Mouse (Mus musculus) neutrophil, adult 5-6 weeks (primary cell): ENCODE results near the gene Serpinb3c. TPM values are rescaled to one million over a fixed set of nuclear protein-coding genes. Genes with fewer than 3 reads are reported as not detected.
A peak's percentile ranks its signal among the peaks of the same experiment; 100 is the strongest.
"Not testable (repeated sequence)": the region's sequence is repeated elsewhere in the genome, so short reads cannot be mapped to it uniquely, and the experiment has no call there.

Source experiments
- ATAC-seq: fragments of 151-379, 151-347 bp; 2 replicates; pipeline ENCODE4 v1.8.0; 2017; ENCODE audit warnings: mild to moderate bottlenecking, moderate TSS enrichment; ENCODE audit not compliant: insufficient number of reproducible peaks, poor library complexity, low FRiP score, severe bottlenecking; ENCODE audit errors: extremely low read depth
- total RNA-seq: library from RNA; stranded (forward); fragments of 200-1000 nt; gene quantifications from 2 replicates; pipeline ENCODE4 v1.2.3, GENCODE M21; 2017

Serpinb3c gene
- not detected in 2 replicates for total RNA-seq

DNA sequence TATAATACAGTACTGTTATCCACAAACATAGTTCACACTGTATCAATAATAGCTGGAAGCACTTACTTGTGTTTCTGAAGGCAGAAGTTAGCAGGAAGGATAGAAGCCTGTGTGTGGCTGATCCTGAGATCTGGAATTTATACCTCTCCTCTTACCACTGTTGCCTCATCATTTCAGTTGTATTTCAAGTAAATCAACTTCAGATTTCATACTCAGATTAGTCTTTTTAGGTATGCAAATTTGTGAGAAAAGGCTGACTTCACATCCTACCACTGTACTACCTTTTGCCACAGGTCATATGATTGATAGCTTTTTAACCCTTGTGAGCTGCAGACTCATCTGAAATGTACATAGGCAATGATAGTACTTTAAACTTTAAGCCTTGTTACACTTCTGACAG, at the start of gene Serpinb3c, which contains the start of gene Serpinb3b:
Gene Serpinb3c (minus strand): TSS at position 111 of the 400 bp plus-strand sequence.
Gene Serpinb3b (minus strand): TSS at position 101 of the 400 bp plus-strand sequence.
- ATAC-seq, result not testable (repeated sequence)

- peak; percentile 90 for ATAC-seq
Measured at GRCm38 (mm10) chr1:107243170-107243569, 35.0 kb downstream of the Serpinb3c start.

Other genes with a start within 250 kb of the Serpinb3c start
- not detected in 2 replicates for gene Serpinb3a, start 226.1 kb downstream of the Serpinb3c start, total RNA-seq
- gene Serpinb3d, start 194.9 kb downstream of the Serpinb3c start, total RNA-seq, result not detected in 2 replicates
- not detected in 2 replicates for gene Serpinb3b, start within 50 bp of the Serpinb3c start, total RNA-seq
- gene Serpinb11, start 82.8 kb upstream of the Serpinb3c start, total RNA-seq, result 0.25 and 1.4 TPM in 2 replicates
- 1.6 and 2.2 TPM in 2 replicates for gene Serpinb7, start 121.3 kb upstream of the Serpinb3c start, total RNA-seq
- gene Serpinb2, start 233.1 kb upstream of the Serpinb3c start, total RNA-seq, result 0.61 and 1.5 TPM in 2 replicates